Mouse (Mus musculus) embryo, embryonic 9.5 days (tissue): ENCODE results near the gene C2.
A peak's percentile ranks its signal among the peaks of the same experiment; 100 is the strongest.

Experiments used
- DNase-seq: peaks from one replicate; pipeline ENCODE4 v3.0.0-alpha.2; 2017; ENCODE audit errors: extremely low spot score

The C2 gene

GRCm38 (mm10) chr17:34898160-34898586 is at the start of gene C2, which contains the start of gene Ehmt2:
Gene C2, minus strand, starts transcription at chr17:34898265.
Gene Ehmt2, plus strand, starts transcription at chr17:34898469.
- peak; percentile 89 for DNase-seq

DNA sequence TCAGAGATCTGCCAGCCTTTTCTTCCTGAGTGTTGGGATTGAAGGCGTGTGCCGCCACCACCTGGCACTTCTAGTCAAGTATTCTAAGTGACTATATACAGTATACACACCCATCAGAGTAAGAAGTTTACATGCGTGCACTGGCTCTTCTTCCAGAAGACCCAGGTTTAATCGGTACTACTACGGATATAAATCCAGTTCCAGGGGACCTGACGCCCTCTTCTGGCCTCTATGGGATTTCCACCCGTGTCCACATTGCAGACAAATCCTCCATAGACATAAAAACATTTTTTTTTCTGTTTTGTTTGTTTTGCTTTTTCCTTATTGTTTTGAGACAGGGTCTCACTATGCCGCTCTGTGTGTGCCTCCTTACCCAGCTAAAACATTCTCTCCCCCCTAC is 49.5 kb upstream of the C2 start:
- peak; percentile 20 for DNase-seq

- DNase-seq = no peak
Measured at GRCm38 (mm10) chr17:34946486-34947140, 48.5 kb upstream of the C2 start.

- no peak for DNase-seq
Measured at GRCm38 (mm10) chr17:34944362-34944761, 46.3 kb upstream of the C2 start.

- DNase-seq = no peak
Measured at GRCm38 (mm10) chr17:34943128-34943815, 45.2 kb upstream of the C2 start.

DNA sequence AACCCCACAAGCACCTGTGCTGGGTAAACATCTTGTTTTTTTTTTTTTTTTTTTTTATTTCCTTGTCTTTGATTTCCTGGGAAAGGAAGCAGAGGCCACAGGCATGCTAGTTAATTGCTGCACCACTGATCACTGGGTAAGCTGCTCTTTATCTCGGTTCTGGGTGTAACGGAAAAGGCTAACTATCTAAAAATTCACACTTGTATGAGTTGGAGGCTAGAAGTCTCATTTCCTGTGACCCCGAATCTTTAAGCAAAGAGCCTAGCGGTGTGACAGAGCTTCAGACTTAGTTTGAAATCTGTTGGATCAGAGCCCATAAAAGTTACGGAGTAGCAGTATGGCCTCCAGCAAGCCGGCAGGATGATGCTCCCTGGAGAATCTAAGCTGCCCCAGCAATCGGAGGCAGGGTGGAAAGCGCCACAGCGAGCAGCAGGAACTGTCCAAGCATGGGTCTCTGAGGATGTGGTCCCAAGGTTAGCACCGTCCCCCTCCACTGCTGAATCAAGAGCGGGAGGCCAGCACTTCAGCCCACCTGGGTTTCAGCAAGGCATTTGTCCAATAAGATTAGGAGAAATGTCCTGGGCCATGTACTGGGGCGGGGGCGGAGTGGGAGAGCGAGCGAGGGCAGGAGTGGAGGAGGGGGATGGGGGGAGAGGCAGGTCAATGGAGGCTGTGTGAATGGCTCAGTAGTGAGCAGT is 43.4 kb upstream of the C2 start:
- peak; percentile 73 for DNase-seq

- DNase-seq = no peak
Measured at GRCm38 (mm10) chr17:34937960-34938505, 40.0 kb upstream of the C2 start.

DNA sequence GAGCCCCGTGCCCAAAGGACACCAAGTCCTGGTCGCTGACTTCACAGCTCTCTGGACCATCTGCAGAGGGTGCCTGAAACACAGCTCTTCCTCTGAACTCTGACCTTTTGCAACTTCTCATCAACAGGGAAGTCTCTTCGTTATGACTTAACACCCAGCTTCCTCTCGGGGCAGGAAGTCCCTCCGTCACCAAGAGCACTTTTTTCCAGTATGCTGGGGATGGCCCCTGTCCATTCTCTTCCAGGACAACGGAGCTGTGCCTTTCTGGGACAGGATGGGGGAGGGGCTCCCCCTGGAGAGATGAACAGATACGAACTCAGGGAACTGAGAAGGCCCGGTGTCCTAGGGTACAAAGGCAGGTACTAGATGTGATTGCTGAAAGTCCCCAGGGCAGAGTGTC is 36.8 kb upstream of the C2 start:
- no peak for DNase-seq

GRCm38 (mm10) chr17:34934031-34934430 is 36.0 kb upstream of the C2 start:
- DNase-seq = no peak

GRCm38 (mm10) chr17:34932287-34932686 is 34.2 kb upstream of the C2 start:
- no peak for DNase-seq

DNA sequence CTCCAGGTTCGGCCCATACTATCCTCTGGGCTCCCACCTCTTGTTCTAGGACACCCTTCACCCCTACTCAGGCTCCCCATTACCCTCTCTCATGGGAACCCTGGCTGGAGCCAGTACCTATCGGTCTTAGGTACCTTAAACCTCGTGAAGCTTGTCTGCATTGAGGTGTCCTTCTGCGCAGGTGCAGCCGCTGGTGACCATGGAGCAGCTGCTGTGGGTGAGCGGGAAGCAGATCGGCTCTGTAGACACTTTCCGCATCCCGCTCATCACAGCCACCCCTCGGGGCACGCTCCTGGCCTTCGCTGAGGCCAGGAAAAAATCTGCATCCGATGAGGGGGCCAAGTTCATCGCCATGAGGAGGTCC is 33.7 kb upstream of the C2 start:
- DNase-seq = no peak

DNA sequence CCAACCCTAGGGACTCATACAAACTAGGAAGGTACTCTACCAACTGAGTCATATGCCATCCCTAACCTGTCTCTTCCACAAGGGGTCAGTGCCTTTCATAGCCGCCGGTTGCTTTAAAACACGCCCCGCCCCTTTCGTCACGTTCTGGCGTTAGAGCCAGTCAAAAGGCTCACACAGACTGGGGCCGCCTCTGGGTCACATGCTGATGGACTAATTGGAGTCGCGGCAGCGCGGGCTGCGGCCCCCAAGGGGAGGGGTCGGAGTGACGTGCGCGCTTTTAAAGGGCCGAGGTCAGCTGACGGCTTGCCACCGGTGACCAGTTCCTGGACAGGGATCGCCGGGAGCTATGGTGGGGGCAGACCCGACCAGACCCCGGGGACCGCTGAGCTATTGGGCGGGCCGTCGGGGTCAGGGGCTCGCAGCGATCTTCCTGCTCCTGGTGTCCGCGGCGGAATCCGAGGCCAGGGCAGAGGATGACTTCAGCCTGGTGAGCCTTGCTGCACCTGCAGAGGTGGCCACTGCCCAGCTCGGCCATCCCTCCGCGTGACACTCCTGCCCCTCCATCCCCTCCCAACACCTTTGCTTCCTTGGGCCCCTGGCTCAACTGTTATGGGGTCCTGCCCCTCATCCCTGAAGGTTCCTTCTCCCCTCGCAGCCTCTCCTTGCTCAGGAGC is 33.1 kb upstream of the C2 start, which contains the start of gene Neu1:
Gene Neu1, plus strand, starts transcription at position 193 of the 674 bp plus-strand sequence.
- DNase-seq = peak; percentile 96

GRCm38 (mm10) chr17:34928841-34929240 is 30.8 kb upstream of the C2 start:
- DNase-seq = no peak

DNA sequence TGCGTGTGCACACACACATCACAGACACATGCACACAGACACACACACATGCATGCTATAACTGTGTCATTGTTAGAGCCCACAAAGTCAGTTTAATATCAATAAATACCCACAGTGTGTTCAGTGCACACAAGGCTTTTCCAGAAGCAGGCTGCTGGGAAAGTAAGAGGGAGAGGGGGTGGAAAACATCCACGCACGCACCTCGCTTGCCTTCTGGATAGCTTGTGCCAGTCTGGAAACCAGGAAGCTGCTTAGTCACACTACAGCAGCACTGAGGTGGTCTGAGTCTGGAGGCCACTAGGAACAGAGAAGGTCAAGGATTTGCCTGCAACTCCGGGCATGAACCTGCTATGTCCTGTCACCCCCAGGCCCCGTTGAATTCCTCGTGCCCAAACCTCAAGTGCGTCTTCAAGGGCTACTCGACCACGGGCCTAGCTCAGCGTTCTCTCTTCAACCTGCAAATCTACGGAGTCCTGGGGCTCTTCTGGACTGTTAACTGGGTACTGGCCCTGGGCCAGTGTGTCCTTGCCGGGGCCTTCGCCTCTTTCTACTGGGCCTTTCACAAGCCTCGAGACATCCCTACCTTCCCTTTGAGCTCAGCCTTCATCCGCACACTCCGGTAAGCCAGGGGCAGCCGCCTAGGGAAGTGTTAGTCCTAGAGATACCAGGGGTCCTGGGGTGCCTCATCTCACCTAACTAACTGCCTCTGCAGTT is 29.4 kb upstream of the C2 start:
- no peak for DNase-seq

GRCm38 (mm10) chr17:34924258-34924657 is 26.2 kb upstream of the C2 start:
- DNase-seq = no peak

DNA sequence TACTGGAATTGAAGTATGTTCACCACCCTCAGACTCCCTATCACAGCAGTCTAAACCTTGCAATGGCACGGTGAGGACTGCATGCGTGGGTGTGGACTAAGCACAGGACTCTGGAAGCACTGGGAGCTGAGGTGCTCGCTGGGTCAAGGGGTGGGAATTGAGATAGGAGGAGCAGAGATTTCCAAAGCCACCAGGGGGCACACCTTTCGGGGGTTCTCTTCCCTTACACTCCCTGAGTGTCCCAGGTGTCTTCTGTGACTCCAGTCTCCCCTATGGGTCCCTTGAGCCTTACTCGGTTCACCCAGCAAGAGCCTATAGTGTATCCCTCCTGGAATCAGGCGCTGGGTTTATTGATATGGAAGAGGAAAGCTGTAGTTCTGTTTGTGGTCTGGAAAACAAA is 24.9 kb upstream of the C2 start:
- DNase-seq = no peak

DNA sequence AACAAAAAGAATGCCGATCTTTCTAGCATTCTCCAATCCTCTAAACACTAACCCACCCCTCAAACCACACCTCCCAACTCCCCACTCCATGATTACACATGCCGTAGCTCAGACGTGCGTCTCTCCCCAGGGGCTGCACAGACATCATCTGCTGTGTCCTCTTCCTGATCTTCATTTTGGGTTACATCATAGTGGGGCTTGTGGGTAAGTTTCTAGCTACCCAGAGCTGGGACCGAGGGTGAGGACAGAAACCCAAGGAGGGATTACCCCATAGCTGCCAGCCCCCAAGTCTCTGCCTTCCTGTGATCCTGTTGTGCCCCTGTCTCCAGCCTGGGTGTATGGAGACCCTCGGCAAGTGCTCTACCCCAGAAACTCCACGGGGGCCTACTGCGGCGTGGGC is 19.1 kb upstream of the C2 start:
- DNase-seq = no peak

GRCm38 (mm10) chr17:34916316-34916715 is 18.3 kb upstream of the C2 start:
- DNase-seq = no peak

- DNase-seq = peak; percentile 52
Measured at GRCm38 (mm10) chr17:34915410-34915831, 17.4 kb upstream of the C2 start.

DNA sequence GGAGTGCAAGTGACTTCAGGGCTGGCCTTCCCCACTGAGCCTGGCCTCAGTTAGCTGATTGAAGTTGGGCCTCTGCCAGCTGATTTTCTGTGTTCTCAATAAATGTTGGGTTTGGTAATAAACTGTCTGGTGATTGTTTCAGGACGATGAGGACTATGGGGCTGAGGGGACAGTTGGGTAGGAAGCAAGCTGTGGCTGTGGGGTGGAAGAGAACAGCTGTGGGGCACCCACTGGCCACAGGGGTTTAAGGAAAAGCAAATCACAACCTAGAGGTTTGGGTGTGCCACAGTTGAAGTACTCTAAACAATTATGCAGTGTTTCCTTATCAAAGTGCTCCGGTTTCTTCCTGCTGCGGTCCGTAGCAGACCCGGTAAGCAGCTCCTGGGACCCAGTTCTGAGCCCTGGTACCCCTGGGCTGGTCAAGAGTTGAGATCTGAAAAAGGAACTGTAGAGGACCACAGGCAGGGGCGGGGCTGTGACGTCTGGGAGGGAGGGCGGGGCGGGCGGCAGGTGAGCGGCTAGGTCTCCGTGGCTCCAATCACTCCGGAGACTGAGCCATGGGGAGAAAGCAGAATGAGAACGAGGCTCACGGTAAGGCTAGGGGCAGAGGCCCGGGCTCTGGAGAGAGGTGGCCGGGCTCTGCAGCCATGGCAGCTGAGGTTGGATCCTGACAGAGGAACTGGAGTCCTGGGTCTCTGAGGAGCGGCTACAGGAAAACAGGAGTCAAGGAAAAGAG is 16.0 kb upstream of the C2 start, which contains the start of gene Slc44a4:
Gene Slc44a4, plus strand, starts transcription at position 537 of the 736 bp plus-strand sequence.
- DNase-seq = no peak
